Mouse (Mus musculus) ZHBTc4 (cell line): ENCODE results near the gene Bcr.

Experiments used
- DNase-seq: peaks from one replicate; pipeline ENCODE4 v3.0.0-alpha.2; 2011; ENCODE audit warnings: low read depth, low spot score

Bcr gene

GRCm38 (mm10) chr10:75176494-75176893 lies 116.1 kb downstream of the Bcr start:
- no peak for DNase-seq

- no peak for DNase-seq
Measured at GRCm38 (mm10) chr10:75178911-75179310, 118.5 kb downstream of the Bcr start.

GRCm38 (mm10) chr10:75182151-75182774 lies 121.9 kb downstream of the Bcr start:
- DNase-seq: peak; percentile 80

- no peak for DNase-seq
Measured at GRCm38 (mm10) chr10:75184826-75185225, 124.4 kb downstream of the Bcr start.

GRCm38 (mm10) chr10:75186551-75186950 lies 126.2 kb downstream of the Bcr start:
- DNase-seq: no peak

- DNase-seq: no peak
Measured at GRCm38 (mm10) chr10:75187366-75188056, 127.1 kb downstream of the Bcr start.

GRCm38 (mm10) chr10:75191647-75192046 lies 131.3 kb downstream of the Bcr start:
- peak; percentile 85 for DNase-seq

- DNase-seq: no peak
Measured at GRCm38 (mm10) chr10:75197817-75198216, 137.4 kb downstream of the Bcr start.

GRCm38 (mm10) chr10:75200733-75201132 lies 140.3 kb downstream of the Bcr start:
- DNase-seq: no peak

GRCm38 (mm10) chr10:75206192-75206591 lies 145.8 kb downstream of the Bcr start:
- DNase-seq: no peak

- no peak for DNase-seq
Measured at GRCm38 (mm10) chr10:75210841-75211240, 150.4 kb downstream of the Bcr start.

GRCm38 (mm10) chr10:75211807-75212645 lies 151.6 kb downstream of the Bcr start, which contains the start of gene Specc1l:
Specc1l (plus strand) TSS chr10:75212073.
- DNase-seq: peak; percentile 98

- DNase-seq: no peak
Measured at GRCm38 (mm10) chr10:75212981-75213380, 152.6 kb downstream of the Bcr start.

GRCm38 (mm10) chr10:75220722-75221121 lies 160.3 kb downstream of the Bcr start:
- DNase-seq: no peak

GRCm38 (mm10) chr10:75221936-75222610 lies 161.7 kb downstream of the Bcr start:
- no peak for DNase-seq

GRCm38 (mm10) chr10:75222611-75222998 lies 162.2 kb downstream of the Bcr start:
- DNase-seq: no peak

- no peak for DNase-seq
Measured at GRCm38 (mm10) chr10:75224154-75224553, 163.8 kb downstream of the Bcr start.

GRCm38 (mm10) chr10:75224630-75225029 lies 164.2 kb downstream of the Bcr start:
- DNase-seq: no peak

- no peak for DNase-seq
Measured at GRCm38 (mm10) chr10:75227381-75227780, 167.0 kb downstream of the Bcr start.

- DNase-seq: no peak
Measured at GRCm38 (mm10) chr10:75230572-75230971, 170.2 kb downstream of the Bcr start.

- no peak for DNase-seq
Measured at GRCm38 (mm10) chr10:75231876-75232275, 171.5 kb downstream of the Bcr start.
